Mouse (Mus musculus): Measurements from ENCODE around the gene Lrrc75b. TPM values are rescaled to one million over a fixed set of nuclear protein-coding genes. Genes with fewer than 3 reads are reported as not detected.
A peak's percentile ranks its signal among the peaks of the same experiment; 100 is the strongest.

Gene Lrrc75b
- total RNA-seq (2015) (not detected in 2 replicates), total RNA-seq (2017) (not detected in 2 replicates)

GRCm38 (mm10) chr10:75559676-75560548 lies at the start of gene Lrrc75b:
Gene Lrrc75b, minus strand, starts transcription at chr10:75560330.
- ATAC-seq (replicated peaks; ENCODE audit: poor library complexity): no peak

GRCm38 (mm10) chr10:75608975-75609374 lies 48.8 kb upstream of the Lrrc75b start:
- no peak for ATAC-seq (replicated peaks; ENCODE audit: poor library complexity)

GRCm38 (mm10) chr10:75607253-75607652 lies 47.1 kb upstream of the Lrrc75b start:
- ATAC-seq (replicated peaks; ENCODE audit: poor library complexity): no peak

GRCm38 (mm10) chr10:75605162-75605846 lies 45.2 kb upstream of the Lrrc75b start:
- ATAC-seq (replicated peaks; ENCODE audit: poor library complexity): no peak

- no peak for ATAC-seq (replicated peaks; ENCODE audit: poor library complexity)
These were observed 40.1 kb upstream of the Lrrc75b start for GRCm38 (mm10) chr10:75600189-75600730.

GRCm38 (mm10) chr10:75595981-75596380 lies 35.9 kb upstream of the Lrrc75b start:
- ATAC-seq (replicated peaks; ENCODE audit: poor library complexity): peak; percentile 33

- ATAC-seq (replicated peaks; ENCODE audit: poor library complexity): no peak
These were observed 32.5 kb upstream of the Lrrc75b start for GRCm38 (mm10) chr10:75592585-75592984.

GRCm38 (mm10) chr10:75591211-75591894 lies 31.2 kb upstream of the Lrrc75b start:
- peak; percentile 80 for ATAC-seq (replicated peaks; ENCODE audit: poor library complexity)

GRCm38 (mm10) chr10:75589651-75590050 lies 29.5 kb upstream of the Lrrc75b start:
- peak; percentile 19 for ATAC-seq (replicated peaks; ENCODE audit: poor library complexity)

- peak; percentile 23 for ATAC-seq (replicated peaks; ENCODE audit: poor library complexity)
These were observed 29.0 kb upstream of the Lrrc75b start, which contains the start of gene Ggt5 for GRCm38 (mm10) chr10:75589129-75589528. Gene Ggt5, plus strand, starts transcription at chr10:75589340.

GRCm38 (mm10) chr10:75588336-75588735 lies 28.2 kb upstream of the Lrrc75b start:
- ATAC-seq (replicated peaks; ENCODE audit: poor library complexity): no peak

- no peak for ATAC-seq (replicated peaks; ENCODE audit: poor library complexity)
These were observed 27.7 kb upstream of the Lrrc75b start for GRCm38 (mm10) chr10:75587781-75588180.

- ATAC-seq (replicated peaks; ENCODE audit: poor library complexity): no peak
These were observed 26.4 kb upstream of the Lrrc75b start for GRCm38 (mm10) chr10:75586553-75586879.

GRCm38 (mm10) chr10:75585876-75586552 lies 25.9 kb upstream of the Lrrc75b start:
- ATAC-seq (replicated peaks; ENCODE audit: poor library complexity): peak; percentile 82

GRCm38 (mm10) chr10:75579129-75579528 lies 19.0 kb upstream of the Lrrc75b start:
- ATAC-seq (replicated peaks; ENCODE audit: poor library complexity): no peak

GRCm38 (mm10) chr10:75573965-75574364 lies 13.8 kb upstream of the Lrrc75b start:
- no peak for ATAC-seq (replicated peaks; ENCODE audit: poor library complexity)

GRCm38 (mm10) chr10:75573181-75573580 lies 13.1 kb upstream of the Lrrc75b start:
- no peak for ATAC-seq (replicated peaks; ENCODE audit: poor library complexity)

- no peak for ATAC-seq (replicated peaks; ENCODE audit: poor library complexity)
These were observed 11.8 kb upstream of the Lrrc75b start for GRCm38 (mm10) chr10:75571937-75572336.

GRCm38 (mm10) chr10:75570981-75571657 lies 11.0 kb upstream of the Lrrc75b start:
- no peak for ATAC-seq (replicated peaks; ENCODE audit: poor library complexity)

GRCm38 (mm10) chr10:75568851-75569250 lies 8.7 kb upstream of the Lrrc75b start:
- ATAC-seq (replicated peaks; ENCODE audit: poor library complexity): no peak

Measured in megakaryocyte progenitor cell, adult 5-6 weeks (primary cell).